Mouse (Mus musculus): ENCODE results near the gene Prkra.

GRCm38 (mm10) chr2:76695290-76695689, 47.5 kb upstream of the Prkra start:
- TF ChIP-seq EP300 (IDR thresholded peaks at IDR 0.05; ENCODE audit: low read depth) (no peak), CTCF (IDR thresholded peaks at IDR 0.05; ENCODE audit: low read depth) (no peak)
